Mouse (Mus musculus): ENCODE data around the gene Srrm3. TPM values are rescaled to one million over a fixed set of nuclear protein-coding genes. Genes with fewer than 3 reads are reported as not detected.
A peak's percentile ranks its signal among the peaks of the same experiment; 100 is the strongest.

The Srrm3 gene
- polyA plus RNA-seq, 1 experiment from 2014 or later: 124 TPM

GRCm38 (mm10) chr5:135793996-135794858 is 12.5 kb upstream of the Srrm3 start:
- Histone ChIP-seq H3K9me3 (no peaks in the 10 kb centered on the region), H3K9ac (replicated peaks) (peak overlapping the region; percentile 48; the same call in 1 of the 2 replicates), H3K27me3 (no peaks in the 10 kb centered on the region), H3K36me3 (peaks cover 31% of the 10 kb centered on the region), H3K4me2 (replicated peaks) (peak overlapping the region; percentile 26), H3K4me3 (replicated peaks) (no peak overlapping the region), H3K27ac (peak overlapping the region; percentile 86), H3K4me1 (replicated peaks) (peaks cover 14% of the 10 kb centered on the region)
- ATAC-seq: peak; percentile 96
- whole genome bisulfite sequencing: 8% methylated on average over 20 of the region's 20 CpGs

- Histone ChIP-seq H3K4me3 (replicated peaks) (no peak overlapping the region), H3K4me2 (replicated peaks) (peak overlapping the region; percentile 26)
Observed at GRCm38 (mm10) chr5:135794859-135795181, 11.9 kb upstream of the Srrm3 start.

GRCm38 (mm10) chr5:135799746-135800145 is 6.9 kb upstream of the Srrm3 start:
- Histone ChIP-seq H3K36me3 (no peaks in the 10 kb centered on the region), H3K27me3 (no peaks in the 10 kb centered on the region), H3K9ac (replicated peaks) (no peak overlapping the region), H3K4me1 (replicated peaks) (peaks cover 34% of the 10 kb centered on the region), H3K27ac (no peak overlapping the region), H3K9me3 (no peaks in the 10 kb centered on the region), H3K4me3 (replicated peaks) (no peak overlapping the region), H3K4me2 (replicated peaks) (no peak overlapping the region)
- 50% methylated on average over 4 of the region's 4 CpGs for WGBS
- no peak for ATAC-seq

More at GRCm38 (mm10) chr5:135794859-135795181, 11.9 kb upstream of the Srrm3 start:
- 3% methylated on average over 5 of the region's 5 CpGs for WGBS
- no peaks in the 10 kb centered on the region for H3K9me3 ChIP-seq
- H3K4me1 ChIP-seq (replicated peaks): peaks cover 14% of the 10 kb centered on the region
- no peaks in the 10 kb centered on the region for H3K27me3 ChIP-seq
- peak overlapping the region; percentile 48; the same call in 1 of the 2 replicates for H3K9ac ChIP-seq (replicated peaks)
- H3K36me3 ChIP-seq: peaks cover 25% of the 10 kb centered on the region
- no peak for ATAC-seq
- peak overlapping the region; percentile 86 for H3K27ac ChIP-seq

GRCm38 (mm10) chr5:135800927-135801326 is 5.8 kb upstream of the Srrm3 start:
- Histone ChIP-seq H3K27me3 (no peaks in the 10 kb centered on the region), H3K9me3 (no peaks in the 10 kb centered on the region), H3K9ac (replicated peaks) (peak overlapping the region; percentile 48; the same call in 1 of the 2 replicates), H3K4me2 (replicated peaks) (no peak overlapping the region), H3K4me3 (replicated peaks) (no peak overlapping the region), H3K36me3 (no peaks in the 10 kb centered on the region), H3K27ac (peak overlapping the region; percentile 82), H3K4me1 (replicated peaks) (peaks cover 40% of the 10 kb centered on the region)
- 0% methylated on average over 6 of the region's 6 CpGs for WGBS
- peak; percentile 76 for ATAC-seq

GRCm38 (mm10) chr5:135802641-135803040 is 4.0 kb upstream of the Srrm3 start:
- peaks cover 51% of the 10 kb centered on the region for H3K4me1 ChIP-seq (replicated peaks)
- no peak overlapping the region for H3K4me2 ChIP-seq (replicated peaks)
- H3K27ac ChIP-seq: no peak overlapping the region
- H3K4me3 ChIP-seq (replicated peaks): no peak overlapping the region
- no peaks in the 10 kb centered on the region for H3K27me3 ChIP-seq
- no peaks in the 10 kb centered on the region for H3K9me3 ChIP-seq
- 90% methylated on average over 8 of the region's 8 CpGs for WGBS
- H3K36me3 ChIP-seq: no peaks in the 10 kb centered on the region
- no peak for ATAC-seq
- H3K9ac ChIP-seq (replicated peaks): no peak overlapping the region

- Histone ChIP-seq H3K4me1 (replicated peaks) (peaks cover 56% of the 10 kb centered on the region), H3K4me2 (replicated peaks) (no peak overlapping the region), H3K27ac (no peak overlapping the region), H3K4me3 (replicated peaks) (no peak overlapping the region), H3K27me3 (no peaks in the 10 kb centered on the region), H3K9ac (replicated peaks) (no peak overlapping the region), H3K36me3 (no peaks in the 10 kb centered on the region), H3K9me3 (no peaks in the 10 kb centered on the region)
- ATAC-seq: no peak
- WGBS: 70% methylated on average over 4 of the region's 4 CpGs
Observed at GRCm38 (mm10) chr5:135803135-135803534, 3.6 kb upstream of the Srrm3 start.

- H3K4me1 ChIP-seq (replicated peaks): peaks cover 61% of the 10 kb centered on the region
- no peaks in the 10 kb centered on the region for H3K36me3 ChIP-seq
- no peak overlapping the region for H3K4me3 ChIP-seq (replicated peaks)
- no peak overlapping the region for H3K4me2 ChIP-seq (replicated peaks)
- H3K27me3 ChIP-seq: no peaks in the 10 kb centered on the region
- no peak overlapping the region for H3K27ac ChIP-seq
- H3K9me3 ChIP-seq: no peaks in the 10 kb centered on the region
- H3K9ac ChIP-seq (replicated peaks): no peak overlapping the region
- WGBS: 86% methylated on average over 4 of the region's 4 CpGs
- no peak for ATAC-seq
Observed at GRCm38 (mm10) chr5:135803676-135804075, 3.0 kb upstream of the Srrm3 start.

- no peak for ATAC-seq
- peaks cover 5% of the 10 kb centered on the region for H3K36me3 ChIP-seq
- H3K9ac ChIP-seq (replicated peaks): no peak overlapping the region
- no peak overlapping the region for H3K4me2 ChIP-seq (replicated peaks)
- peaks cover 68% of the 10 kb centered on the region for H3K4me1 ChIP-seq (replicated peaks)
- H3K27ac ChIP-seq: peak overlapping the region; percentile 75
- no peaks in the 10 kb centered on the region for H3K27me3 ChIP-seq
- WGBS: 55% methylated on average over 2 of the region's 2 CpGs
- no peak overlapping the region for H3K4me3 ChIP-seq (replicated peaks)
- no peaks in the 10 kb centered on the region for H3K9me3 ChIP-seq
Observed at GRCm38 (mm10) chr5:135804735-135805134, 2.0 kb upstream of the Srrm3 start.

GRCm38 (mm10) chr5:135807263-135807637 is 560 bp downstream of the Srrm3 start:
- H3K9me3 ChIP-seq: no peaks in the 10 kb centered on the region
- peaks cover 51% of the 10 kb centered on the region for H3K4me1 ChIP-seq (replicated peaks)
- whole genome bisulfite sequencing: 44% methylated on average over 3 of the region's 3 CpGs
- peaks cover 5% of the 10 kb centered on the region for H3K36me3 ChIP-seq
- peak overlapping the region; percentile 74 for H3K4me3 ChIP-seq (replicated peaks)
- 0 out of 2 replicates have a peak overlapping the region, but pooled peaks have one; percentile 71 for H3K27ac ChIP-seq
- peak; percentile 38; the same call in 1 of the 2 replicates for ATAC-seq
- no peaks in the 10 kb centered on the region for H3K27me3 ChIP-seq
- H3K4me2 ChIP-seq (replicated peaks): peak overlapping the region; percentile 83
- peak overlapping the region; percentile 96 for H3K9ac ChIP-seq (replicated peaks)

- WGBS: 73% methylated on average over 5 of the region's 5 CpGs
- no peak overlapping the region for H3K4me3 ChIP-seq (replicated peaks)
- H3K9me3 ChIP-seq: no peaks in the 10 kb centered on the region
- ATAC-seq: no peak
- peaks cover 18% of the 10 kb centered on the region for H3K36me3 ChIP-seq
- no peak overlapping the region for H3K9ac ChIP-seq (replicated peaks)
- no peak overlapping the region for H3K27ac ChIP-seq
- no peaks in the 10 kb centered on the region for H3K27me3 ChIP-seq
- no peak overlapping the region for H3K4me2 ChIP-seq (replicated peaks)
- peaks cover 28% of the 10 kb centered on the region for H3K4me1 ChIP-seq (replicated peaks)
Observed at GRCm38 (mm10) chr5:135812991-135813390, 6.3 kb downstream of the Srrm3 start.

- Histone ChIP-seq H3K9ac (replicated peaks) (no peak overlapping the region; the same call in 1 of the 2 replicates), H3K27ac (no peak overlapping the region), H3K9me3 (no peaks in the 10 kb centered on the region), H3K4me3 (replicated peaks) (no peak overlapping the region), H3K4me1 (replicated peaks) (peaks cover 57% of the 10 kb centered on the region), H3K27me3 (no peaks in the 10 kb centered on the region), H3K4me2 (replicated peaks) (no peak overlapping the region), H3K36me3 (peaks cover 7% of the 10 kb centered on the region; the same call in 1 of the 2 replicates)
- 45% methylated on average over 7 of the region's 7 CpGs for WGBS
- no peak for ATAC-seq
Observed at GRCm38 (mm10) chr5:135818491-135818890, 11.8 kb downstream of the Srrm3 start.

- Histone ChIP-seq H3K36me3 (no peaks in the 10 kb centered on the region; the same call in 1 of the 2 replicates), H3K27ac (peak overlapping the region; percentile 92), H3K9ac (replicated peaks) (peak overlapping the region; percentile 32), H3K27me3 (no peaks in the 10 kb centered on the region), H3K4me3 (replicated peaks) (0 out of 2 replicates have a peak overlapping the region, but pooled peaks have one; percentile 2), H3K9me3 (no peaks in the 10 kb centered on the region), H3K4me2 (replicated peaks) (peak overlapping the region; percentile 41), H3K4me1 (replicated peaks) (peaks cover 80% of the 10 kb centered on the region)
- WGBS: 12% methylated on average over 7 of the region's 7 CpGs
- peak; percentile 90 for ATAC-seq
Observed at GRCm38 (mm10) chr5:135822316-135822944, 15.7 kb downstream of the Srrm3 start.
